Comparison of ENCODE assay signal across 20 mouse cellular contexts in genomic region chr4:55941423-55941822, GRCm38 (mm10).
DNase-seq lines count a peak whose midpoint lies in the region; ATAC-seq lines count a peak whose summit lies in the region.
"Had no signal": no experiment of that assay in that cellular context is flagged by ENCODE, and none has a peak within 500 bp of the region (broad histone marks: within the 10 kb centered on the region; RNA-seq: fewer than 3 reads in every experiment).

No protein-coding gene starts in this region.

- intact Hi-C loops in heart, postnatal 25 days (cut with DNase I), result no loop called here

- ATAC-seq in frontal cortex, adult (ENCODE audit: low TSS enrichment), result 0 out of 2 replicates have a peak, but pooled peaks have one; percentile 47
- ATAC-seq: activated CD4-positive, CD25-positive, alpha-beta regulatory T cell, adult 4 months; CD4-positive, CD25-positive, alpha-beta regulatory T cell, adult 4 months; forebrain, embryonic 13.5 days; forebrain, embryonic 15.5 days; forebrain, postnatal 0 days; Patski had no signal

- no peak for DNase-seq in frontal cortex, postnatal 10 days (ENCODE audit: low spot score in 2 of 2)
- peak; percentile 19 for DNase-seq in brain, adult 2 months (ENCODE audit: low read depth, low spot score)
- peak; percentile 30 for DNase-seq in skeletal muscle tissue, adult 2 months (ENCODE audit: low read depth, low spot score)
- no peak for DNase-seq in heart, postnatal 25 days (ENCODE audit: low spot score)
- no peak for DNase-seq in adrenal gland, postnatal 14 days
- DNase-seq: adrenal gland, adult 8-10 months; adrenal gland, postnatal 25 days; B cell, adult 2 months; cerebellum, adult 11-12 months; cerebellum, adult 2 months; cerebellum, adult 9-10 months; cerebellum, postnatal 10 days; cerebellum, postnatal 25 days; forebrain, postnatal 0 days had no signal

Comparison
In these comparisons a context has a peak if more than half of its experiments do, and no peak if none do; other contexts are left out.
1. DNase-seq: peak in brain, adult 2 months (single experiment) and skeletal muscle tissue, adult 2 months (single experiment); none in frontal cortex, postnatal 10 days (0 of 2), heart, postnatal 25 days (single experiment) and adrenal gland, postnatal 14 days (single experiment).